Mouse (Mus musculus) heart, postnatal 10 days (tissue): ENCODE data around the gene Itgax. TPM values are rescaled to one million over a fixed set of nuclear protein-coding genes. Genes with fewer than 3 reads are reported as not detected.
"Not testable (repeated sequence)": the region's sequence is repeated elsewhere in the genome, so short reads cannot be mapped to it uniquely, and the experiment has no call there.

Experiments used
- DNase-seq, 2 experiments: peaks; one replicate each; pipeline ENCODE4 v3.0.0; 2021
- intact Hi-C: fragments of 180-260 bp; cut with DNase I; formaldehyde crosslinking; loops from one replicate; pipeline ENCODE4 v1.15.1; 2025
- total RNA-seq, 2 experiments: library from RNA; stranded (reverse); gene quantifications; 2 replicates each; pipeline ENCODE4 v1.2.3; 2021

Gene Itgax
- total RNA-seq, 2 experiments from 2014 or later, result 0.12 to 0.22 TPM

DNA sequence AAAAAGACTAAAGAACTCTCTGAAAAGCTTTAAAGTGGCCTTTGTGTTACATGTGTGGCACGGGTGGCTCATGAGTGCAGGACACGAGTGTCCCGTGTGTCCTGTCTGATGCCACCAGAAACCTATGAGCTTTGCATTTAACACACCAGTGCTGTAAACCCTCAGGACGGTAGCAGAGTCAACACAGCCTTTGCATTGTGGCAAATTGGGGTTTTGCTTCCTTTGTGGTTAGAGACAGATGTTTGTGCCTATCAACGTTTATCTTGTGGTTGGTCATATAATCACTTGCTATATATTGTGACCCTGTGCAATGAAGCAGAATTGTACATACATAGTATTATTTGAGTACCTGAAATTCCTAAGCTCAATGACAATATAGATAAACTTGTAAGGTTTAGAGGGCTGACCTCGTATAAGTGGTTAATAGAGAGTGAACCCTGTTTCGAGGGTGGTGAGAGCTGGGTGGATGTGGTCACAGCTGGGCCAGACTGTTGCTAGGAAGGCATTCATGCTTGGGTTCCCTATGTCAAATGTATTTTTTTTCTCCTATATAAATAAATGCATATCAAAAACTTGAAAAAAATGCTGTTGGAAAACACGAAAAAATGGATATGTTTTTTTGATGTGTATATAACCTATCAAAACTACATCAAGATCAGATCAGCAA, 29.5 kb downstream of the Itgax start:
- DNase-seq, intact Hi-C loops: not testable (repeated sequence)

DNA sequence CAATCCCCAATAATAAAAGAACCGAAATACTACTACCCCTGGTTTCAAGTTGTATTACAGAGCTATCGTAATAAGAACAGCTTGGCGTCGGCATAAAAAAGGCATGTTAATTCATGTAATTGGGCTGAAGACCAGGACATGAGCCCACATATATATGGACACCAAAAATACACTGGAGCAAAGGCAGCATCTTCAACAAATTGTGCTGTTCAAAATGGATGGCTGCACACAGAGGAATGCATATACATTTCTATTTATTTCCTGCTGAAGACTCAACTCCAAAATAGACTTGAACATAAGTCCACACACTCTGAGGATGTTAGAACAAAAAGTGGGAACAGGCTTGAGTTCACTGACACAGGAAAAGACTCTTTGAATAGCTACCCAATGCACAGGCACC, 34.7 kb downstream of the Itgax start:
- DNase-seq, result no peak

GRCm38 (mm10) chr7:128166391-128166790, 37.0 kb downstream of the Itgax start:
- DNase-seq, result no peak
- intact Hi-C loops, result no loop called here

More for the DNA sequence above, 34.7 kb downstream of the Itgax start:
- intact Hi-C loops, result no loop called here

DNA sequence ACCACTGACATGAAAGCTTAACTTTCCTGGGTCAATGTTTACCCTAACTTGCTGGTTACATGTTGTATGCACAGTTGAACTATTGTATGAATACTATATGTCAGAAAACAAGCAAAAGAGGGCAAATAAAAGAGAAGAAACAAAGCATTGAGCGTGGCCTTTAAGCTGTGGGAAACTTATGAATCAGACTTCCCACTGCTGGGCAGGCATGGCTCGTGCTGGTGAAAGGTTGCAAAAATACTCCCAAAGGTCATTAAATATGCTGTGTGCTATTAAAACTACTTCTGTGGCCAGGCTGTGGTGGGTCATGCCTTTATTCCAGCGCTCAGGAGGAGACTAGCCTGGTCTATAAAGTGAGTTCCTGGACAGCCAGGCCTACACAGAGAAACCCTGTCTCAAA, 40.6 kb downstream of the Itgax start:
- intact Hi-C loops, result no loop called here
- DNase-seq, result no peak

- DNase-seq, result no peak
- intact Hi-C loops, result no loop called here
Observed at GRCm38 (mm10) chr7:128178385-128178784, 49.0 kb downstream of the Itgax start.

DNA sequence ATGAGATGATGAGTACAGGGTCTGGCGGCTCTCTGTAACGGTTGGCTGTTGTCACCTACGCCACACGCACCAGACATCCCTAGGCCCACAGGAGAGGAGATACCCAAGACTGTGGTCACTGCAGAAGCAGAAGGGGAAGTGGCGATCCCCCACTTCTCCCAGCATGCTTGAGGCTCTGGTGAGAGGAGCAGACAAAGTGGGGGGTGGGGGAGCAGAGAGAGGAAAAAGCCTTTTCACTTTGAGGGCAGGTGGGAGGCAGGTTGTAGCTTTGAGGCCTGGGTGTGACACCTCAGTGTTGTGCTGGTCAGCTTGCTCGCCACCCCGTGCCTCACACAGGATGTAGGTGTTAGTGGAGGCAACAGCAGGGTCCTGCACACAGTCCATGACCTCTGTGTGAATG, 50.8 kb downstream of the Itgax start:
- intact Hi-C loops, result no loop called here
- DNase-seq, result no peak

GRCm38 (mm10) chr7:128180546-128180945, 51.2 kb downstream of the Itgax start:
- intact Hi-C loops, result no loop called here
- DNase-seq, result no peak

DNA sequence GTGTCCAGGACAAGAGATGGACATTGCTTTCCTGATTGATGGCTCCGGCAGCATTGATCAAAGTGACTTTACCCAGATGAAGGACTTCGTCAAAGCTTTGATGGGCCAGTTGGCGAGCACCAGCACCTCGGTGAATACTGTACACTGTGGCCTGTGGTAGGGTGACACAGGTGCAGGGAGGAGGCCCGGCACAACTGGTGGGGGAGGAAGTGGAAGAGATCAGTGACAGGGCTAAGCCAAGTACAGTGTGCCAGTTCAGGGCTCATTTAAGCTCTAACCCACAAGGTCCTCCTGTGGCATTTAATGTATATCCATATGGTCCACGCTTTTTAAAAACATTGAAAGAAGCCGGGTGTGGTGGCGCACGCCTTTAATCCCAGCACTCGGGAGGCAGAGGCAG, 52.3 kb downstream of the Itgax start:
- intact Hi-C loops, result no loop called here
- DNase-seq, result no peak

Other genes starting within 250 kb of the Itgax start
- 1 to 10 TPM in 1 of 2 experiments, under 1 TPM in 1; 0.60 to 1.1 TPM for gene Prss53, start 238.6 kb upstream of the Itgax start, total RNA-seq
- gene Gm21974, start 234.1 kb upstream of the Itgax start, total RNA-seq, result not detected
- gene Vkorc1, start 233.9 kb upstream of the Itgax start, total RNA-seq, result 10 to 100 TPM; 33.8 to 34.3 TPM
- gene Bckdk, start 225.5 kb upstream of the Itgax start, total RNA-seq, result 10 to 100 TPM; 96.6 to 98.5 TPM
- 10 to 100 TPM; 12.7 to 14.6 TPM for gene Kat8, start 217.0 kb upstream of the Itgax start, total RNA-seq
- not detected for gene Prss8, start 199.4 kb upstream of the Itgax start, total RNA-seq
- 1 to 10 TPM; 5.0 to 6.6 TPM for gene Prss36, start 182.8 kb upstream of the Itgax start, total RNA-seq
- gene Fus, start 162.1 kb upstream of the Itgax start, total RNA-seq, result 100 to 1,000 TPM; 297 to 307 TPM
- gene Pycard, start 135.7 kb upstream of the Itgax start, total RNA-seq, result 10 to 100 TPM; 14.2 to 21.0 TPM
- 100 to 1,000 TPM; 144 to 159 TPM for gene Trim72, start 125.6 kb upstream of the Itgax start, total RNA-seq
- gene Itgam, start 66.9 kb upstream of the Itgax start, total RNA-seq, result 1 to 10 TPM; 2.5 to 3.9 TPM
- gene Gm49368, start 66.9 kb upstream of the Itgax start, total RNA-seq, result not detected
- not detected for gene Itgad, start 24.8 kb downstream of the Itgax start, total RNA-seq
- gene Cox6a2, start 76.8 kb downstream of the Itgax start, total RNA-seq, result 1,000 to 10,000 TPM; 1,342 to 1,375 TPM
- gene Armc5, start 107.8 kb downstream of the Itgax start, total RNA-seq, result 10 to 100 TPM; 11.7 to 13.3 TPM
- 1 to 10 TPM; 4.5 to 5.4 TPM for gene 9130023H24Rik, start 108.5 kb downstream of the Itgax start, total RNA-seq
- gene Tgfb1i1, start 117.3 kb downstream of the Itgax start, total RNA-seq, result 10 to 100 TPM; 52.1 to 57.0 TPM
- gene Slc5a2, start 136.1 kb downstream of the Itgax start, total RNA-seq, result not detected
- gene BC017158, start 168.6 kb downstream of the Itgax start, total RNA-seq, result 10 to 100 TPM; 10.3 to 10.8 TPM